Mouse (Mus musculus): ENCODE measurements at regions not wholly inside any gene's neighbourhood (a gene's known extent, or its start where the extent isn't known, plus 50 kb on each side); places are given as distances from the start of the nearest gene placed in this dataset.
"Not testable (repeated sequence)": the region's sequence is repeated elsewhere in the genome, so short reads cannot be mapped to it uniquely, and the experiment has no call there.

GRCm38 (mm10) chr2:79022954-79023353 is 155.0 kb downstream of the Ube2e3 start:
- no peak for DNase-seq (ENCODE audit: low spot score in 2 of 2)

DNA sequence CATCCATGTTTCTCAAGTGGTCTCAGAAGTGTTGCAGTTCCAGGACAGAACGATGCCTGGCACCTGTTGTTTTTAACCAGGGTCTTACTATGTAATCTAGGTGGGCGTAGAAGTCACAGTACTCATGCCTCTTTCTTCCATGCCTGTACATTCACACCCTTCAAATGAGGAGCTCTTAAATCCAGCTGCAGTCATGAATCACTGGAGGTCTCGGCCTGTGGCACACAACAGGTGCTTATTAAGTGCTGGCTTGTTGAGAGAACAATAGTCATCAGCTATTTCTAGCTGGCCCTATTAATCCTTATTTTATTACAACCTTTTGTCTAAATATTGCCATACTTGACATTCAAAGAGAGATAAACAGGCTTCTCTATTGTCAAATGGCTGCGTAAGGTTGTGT is 157.8 kb downstream of the Ube2e3 start:
- DNase-seq (ENCODE audit: low spot score in 2 of 2), result no peak

GRCm38 (mm10) chr2:79030990-79031389 is 163.1 kb downstream of the Ube2e3 start:
- no peak for DNase-seq (ENCODE audit: low spot score in 2 of 2)

GRCm38 (mm10) chr2:79036296-79036695 is 168.4 kb downstream of the Ube2e3 start:
- no peak for DNase-seq (ENCODE audit: low spot score in 2 of 2)

GRCm38 (mm10) chr2:79038624-79039023 is 170.7 kb downstream of the Ube2e3 start:
- DNase-seq (ENCODE audit: low spot score in 2 of 2), result no peak

DNA sequence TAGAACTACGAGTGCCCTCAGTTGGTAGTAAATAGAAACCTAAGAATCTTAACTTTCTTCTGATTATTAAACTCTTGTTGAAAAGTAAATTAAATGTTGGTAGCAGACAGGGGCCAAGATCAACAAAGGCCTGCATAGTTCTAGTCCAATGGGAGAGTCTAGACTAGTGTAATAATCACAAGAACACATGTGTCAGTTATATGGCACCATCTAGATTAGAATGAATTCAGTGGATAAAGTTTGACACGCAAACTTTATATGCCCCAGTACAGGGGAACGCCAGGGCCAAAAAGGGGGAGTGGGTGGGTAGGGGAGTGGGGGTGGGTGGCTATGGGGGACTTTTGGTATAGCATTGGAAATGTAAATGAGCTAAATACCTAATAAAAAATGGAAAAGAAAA is 176.9 kb downstream of the Ube2e3 start:
- not testable (repeated sequence) for DNase-seq (ENCODE audit: low spot score in 2 of 2)

DNA sequence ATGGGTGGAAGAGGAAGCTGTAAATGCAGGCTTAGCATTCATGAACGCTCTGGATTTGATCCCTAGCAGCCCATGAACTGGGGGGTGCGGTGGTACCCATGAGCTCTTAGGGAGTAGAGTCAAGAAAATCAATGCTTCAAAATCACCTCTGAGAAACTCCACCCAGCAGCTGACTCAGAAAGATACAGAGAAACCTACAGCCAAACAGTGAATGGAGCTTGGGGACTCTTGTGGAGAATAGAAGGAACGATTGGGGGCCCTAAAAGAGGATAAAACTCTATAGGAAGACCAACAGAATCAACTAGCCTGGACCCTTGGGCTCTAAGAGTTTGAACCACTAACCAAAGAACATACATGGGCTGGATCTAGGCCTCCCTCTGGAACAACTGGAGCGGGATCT is 177.6 kb downstream of the Ube2e3 start:
- no peak for DNase-seq (ENCODE audit: low spot score in 2 of 2)

GRCm38 (mm10) chr2:79048020-79048419 is 180.1 kb downstream of the Ube2e3 start:
- peak in 1 of 2 experiments; percentile 26 for DNase-seq (ENCODE audit: low spot score in 2 of 2)

DNA sequence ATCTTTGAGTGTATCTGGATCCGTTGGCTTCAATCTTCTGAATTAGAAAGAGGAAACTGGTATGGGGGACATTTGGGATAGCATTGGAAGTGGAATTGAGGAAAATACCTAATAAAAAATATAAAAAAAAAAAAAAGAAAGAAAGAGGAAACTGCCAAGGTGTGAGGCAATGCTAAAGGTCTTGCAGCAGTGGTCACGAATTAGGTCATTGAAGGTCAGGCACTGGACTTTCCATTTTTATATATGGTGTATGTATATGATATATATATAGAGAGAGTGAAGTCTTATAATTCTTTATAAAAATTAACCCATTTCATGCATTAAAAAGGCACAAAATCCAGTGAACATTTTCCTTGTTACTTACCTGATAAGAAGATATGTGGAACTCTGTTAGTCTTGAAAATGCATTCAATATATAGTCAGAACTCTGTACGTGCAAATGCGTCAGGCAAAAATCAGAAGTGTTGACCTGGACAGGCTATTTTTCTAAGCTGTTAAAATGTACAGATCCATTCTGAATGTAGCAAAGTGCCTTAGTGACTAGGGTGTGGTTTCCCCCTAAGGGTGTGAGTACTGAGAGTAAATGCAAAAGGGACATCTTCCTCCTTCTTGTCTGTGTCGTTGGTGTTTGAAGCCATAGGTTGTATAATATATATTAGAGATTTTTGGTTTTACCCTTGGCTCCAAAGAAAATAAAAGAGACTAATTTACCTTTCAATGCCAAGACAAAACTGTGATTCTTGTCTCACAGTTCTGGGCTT is 181.0 kb downstream of the Ube2e3 start:
- no peak for DNase-seq (ENCODE audit: low spot score in 2 of 2)

GRCm38 (mm10) chr2:79050495-79051046 is 182.6 kb downstream of the Ube2e3 start:
- no peak for DNase-seq (ENCODE audit: low spot score in 2 of 2)

GRCm38 (mm10) chr2:79052226-79052625 is 184.3 kb downstream of the Ube2e3 start:
- no peak for DNase-seq (ENCODE audit: low spot score in 2 of 2)

DNA sequence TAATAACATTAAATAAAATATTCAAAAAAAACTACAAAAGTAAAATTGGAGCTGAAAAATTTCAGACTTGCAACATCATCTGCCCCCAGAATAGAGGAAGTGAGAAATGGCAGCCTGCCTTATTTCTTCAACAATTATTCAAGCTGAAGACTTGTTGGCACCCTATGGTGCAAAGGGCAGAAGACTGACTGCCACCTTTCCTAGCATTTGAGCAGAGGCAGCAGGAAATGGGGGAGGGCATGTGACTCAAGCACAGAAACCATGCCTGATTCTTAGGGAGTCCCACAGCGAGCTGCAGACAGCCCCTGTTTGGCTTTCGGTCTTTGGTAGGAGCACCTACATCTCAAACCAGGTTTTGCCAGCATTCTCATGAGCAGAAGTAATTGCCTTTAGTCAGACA is 188.2 kb downstream of the Ube2e3 start:
- DNase-seq (ENCODE audit: low spot score in 2 of 2), result no peak

DNA sequence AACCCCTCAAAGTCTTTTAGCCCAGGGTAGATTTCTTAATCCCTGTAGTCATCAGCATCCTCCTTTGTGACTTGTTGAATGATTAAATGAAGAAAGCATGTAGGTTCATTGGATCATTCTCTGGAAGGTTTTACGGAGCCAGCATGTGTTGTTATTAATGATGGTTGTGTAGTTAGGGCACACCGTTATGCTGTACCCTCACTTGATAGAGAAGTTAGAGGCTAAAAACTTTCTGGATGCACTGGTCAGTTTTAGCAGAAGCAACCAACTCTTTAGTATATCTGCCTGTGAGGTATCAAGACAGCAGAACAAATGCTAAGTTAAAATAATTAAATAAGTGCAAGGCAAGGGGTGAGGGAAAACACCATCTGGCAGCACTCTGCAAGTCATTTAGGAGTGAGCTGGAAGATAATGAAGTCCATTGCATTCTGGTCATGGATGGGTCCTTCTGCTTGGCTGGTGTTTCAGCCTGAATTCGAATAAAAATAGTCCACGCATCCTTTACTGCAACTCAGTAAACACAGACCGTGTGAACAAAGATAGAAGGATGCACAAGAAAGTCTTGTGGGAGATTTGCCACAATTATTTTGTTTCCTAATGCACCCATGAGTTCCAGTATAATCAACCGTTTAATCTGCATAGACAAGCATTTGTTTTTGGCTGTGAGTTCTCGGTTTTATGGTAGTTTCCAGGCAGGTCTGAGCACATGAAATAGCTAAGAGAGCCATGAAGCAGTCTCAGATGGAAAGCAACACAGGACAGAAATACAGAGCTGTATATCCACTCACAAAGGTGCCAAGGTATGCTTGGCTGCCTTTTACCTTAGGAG is 191.4 kb downstream of the Ube2e3 start:
- DNase-seq (ENCODE audit: low spot score in 2 of 2), result no peak

- DNase-seq (ENCODE audit: low spot score in 2 of 2), result no peak
These were observed 192.0 kb downstream of the Ube2e3 start for GRCm38 (mm10) chr2:79059944-79060238.

- no peak for DNase-seq (ENCODE audit: low spot score in 2 of 2)
These were observed 192.4 kb downstream of the Ube2e3 start for GRCm38 (mm10) chr2:79060320-79060719.

- no peak for DNase-seq (ENCODE audit: low spot score in 2 of 2)
These were observed 193.6 kb upstream of the Itga4 start for GRCm38 (mm10) chr2:79061645-79062044.

GRCm38 (mm10) chr2:79062196-79062636 is 193.0 kb upstream of the Itga4 start:
- DNase-seq (ENCODE audit: low spot score in 2 of 2), result no peak

GRCm38 (mm10) chr2:79063641-79064040 is 191.6 kb upstream of the Itga4 start:
- no peak for DNase-seq (ENCODE audit: low spot score in 2 of 2)

DNA sequence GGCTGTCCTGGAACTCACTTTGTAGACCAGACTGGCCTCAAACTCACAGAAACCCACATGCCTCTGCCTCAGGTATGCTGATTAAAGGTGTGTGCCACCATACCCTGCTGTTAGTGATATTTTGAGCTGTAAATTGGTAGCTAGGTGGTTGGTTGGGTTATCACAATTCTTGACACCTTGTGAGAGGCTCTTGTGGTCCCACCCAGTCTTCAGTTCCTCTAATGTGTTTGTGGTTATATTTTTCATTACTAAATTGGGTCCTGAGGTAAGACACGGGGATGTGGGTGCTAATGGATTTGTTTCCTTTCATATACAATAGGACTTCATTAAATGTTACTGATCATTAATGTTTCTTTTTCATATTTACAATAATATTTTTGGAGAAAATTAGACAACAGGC is 189.9 kb upstream of the Itga4 start:
- DNase-seq (ENCODE audit: low spot score in 2 of 2), result no peak

DNA sequence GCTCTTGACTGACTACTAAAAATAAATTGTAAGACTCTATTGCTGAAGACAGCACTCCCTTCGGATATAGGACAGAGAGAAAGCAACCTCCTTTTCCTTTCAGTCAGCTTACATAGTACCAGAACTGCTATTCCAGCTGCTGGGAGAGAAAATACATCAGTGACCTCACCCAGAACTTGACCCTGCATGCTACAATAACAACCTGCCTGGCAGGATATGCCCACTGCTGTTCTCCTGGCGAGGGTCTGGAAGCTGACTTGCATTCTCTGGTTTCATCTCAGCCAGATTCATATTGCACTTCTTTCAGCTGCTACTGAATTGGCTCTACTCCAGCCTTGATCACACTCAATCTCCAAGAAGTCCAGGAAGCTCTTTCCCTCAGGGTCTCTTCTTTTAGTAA is 179.1 kb upstream of the Itga4 start:
- no peak for DNase-seq (ENCODE audit: low spot score in 2 of 2)

- no peak for DNase-seq (ENCODE audit: low spot score in 2 of 2)
These were observed 176.3 kb upstream of the Itga4 start for GRCm38 (mm10) chr2:79078836-79079394.

- no peak for DNase-seq (ENCODE audit: low spot score in 2 of 2)
These were observed 173.5 kb upstream of the Itga4 start for GRCm38 (mm10) chr2:79081769-79082168.

GRCm38 (mm10) chr2:79086280-79086679 is 168.9 kb upstream of the Itga4 start:
- DNase-seq (ENCODE audit: low spot score in 2 of 2), result no peak

Data from left cerebral cortex, adult 9 months (tissue).